Mouse (Mus musculus) retina, adult 2 months (tissue): ENCODE results near the gene Mex3a.

Experiments used
- DNase-seq: peaks from one replicate; pipeline ENCODE4 v3.0.0-alpha.2; 2012; ENCODE audit warnings: low read depth, low spot score

The Mex3a gene

DNA sequence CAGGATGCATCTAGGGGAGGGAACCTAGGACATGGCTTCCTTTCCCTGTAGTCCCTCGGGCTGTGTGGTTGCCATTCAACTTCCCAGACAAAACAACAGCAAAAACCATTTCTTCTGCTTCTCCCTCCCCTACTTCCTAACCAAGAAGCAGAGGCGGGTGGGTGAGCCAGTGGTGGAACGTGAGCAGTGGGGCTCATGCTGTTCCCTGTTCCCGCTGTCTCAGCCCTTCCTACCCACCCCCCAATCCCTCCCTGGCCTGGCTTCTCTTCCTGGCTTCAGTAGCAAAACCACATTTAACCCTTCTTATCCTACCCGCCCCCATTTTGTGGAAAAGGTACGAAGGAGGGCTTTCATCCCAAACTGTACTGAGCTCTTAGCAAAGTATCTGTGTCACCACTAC, 27.1 kb upstream of the Mex3a start:
- no peak for DNase-seq

DNA sequence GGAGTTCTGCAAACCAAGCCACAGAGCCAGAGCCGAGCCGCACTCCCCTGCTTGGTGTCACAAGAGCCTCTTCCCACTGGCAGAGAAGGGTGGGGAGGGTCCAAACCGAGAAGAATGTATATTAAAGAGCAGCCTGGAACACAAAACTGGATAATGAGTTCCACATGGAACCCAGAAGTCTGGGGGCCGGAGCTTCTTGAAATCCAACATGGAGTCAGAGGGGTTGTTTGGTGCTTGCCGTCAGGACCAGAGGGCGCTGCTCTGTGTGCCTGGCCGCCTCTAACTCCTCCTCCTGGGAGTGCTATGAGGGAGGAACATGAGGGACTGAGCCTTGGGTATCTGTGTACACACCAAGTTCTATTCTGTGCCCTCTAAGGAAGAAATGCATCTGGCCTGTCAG, 26.4 kb upstream of the Mex3a start:
- DNase-seq = no peak

DNA sequence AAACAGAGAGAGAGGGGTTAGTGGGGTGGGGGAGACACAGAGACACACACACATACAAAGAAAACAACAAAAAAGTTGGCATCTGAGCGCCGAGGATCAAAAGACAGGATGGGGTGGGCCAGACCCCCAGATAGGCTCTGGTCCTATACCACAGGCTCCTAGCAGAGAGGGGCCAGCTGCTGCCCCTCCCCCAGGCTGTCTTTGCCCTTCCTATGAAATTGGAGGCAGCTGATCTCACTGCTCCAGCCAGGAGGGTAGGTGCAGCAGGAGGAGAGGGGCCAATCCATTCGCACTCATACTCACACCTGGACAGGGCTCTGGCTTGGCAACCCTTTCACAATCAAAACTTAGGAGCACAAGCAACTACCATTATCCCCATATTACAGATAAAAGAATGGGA, 22.9 kb upstream of the Mex3a start:
- DNase-seq = no peak

DNA sequence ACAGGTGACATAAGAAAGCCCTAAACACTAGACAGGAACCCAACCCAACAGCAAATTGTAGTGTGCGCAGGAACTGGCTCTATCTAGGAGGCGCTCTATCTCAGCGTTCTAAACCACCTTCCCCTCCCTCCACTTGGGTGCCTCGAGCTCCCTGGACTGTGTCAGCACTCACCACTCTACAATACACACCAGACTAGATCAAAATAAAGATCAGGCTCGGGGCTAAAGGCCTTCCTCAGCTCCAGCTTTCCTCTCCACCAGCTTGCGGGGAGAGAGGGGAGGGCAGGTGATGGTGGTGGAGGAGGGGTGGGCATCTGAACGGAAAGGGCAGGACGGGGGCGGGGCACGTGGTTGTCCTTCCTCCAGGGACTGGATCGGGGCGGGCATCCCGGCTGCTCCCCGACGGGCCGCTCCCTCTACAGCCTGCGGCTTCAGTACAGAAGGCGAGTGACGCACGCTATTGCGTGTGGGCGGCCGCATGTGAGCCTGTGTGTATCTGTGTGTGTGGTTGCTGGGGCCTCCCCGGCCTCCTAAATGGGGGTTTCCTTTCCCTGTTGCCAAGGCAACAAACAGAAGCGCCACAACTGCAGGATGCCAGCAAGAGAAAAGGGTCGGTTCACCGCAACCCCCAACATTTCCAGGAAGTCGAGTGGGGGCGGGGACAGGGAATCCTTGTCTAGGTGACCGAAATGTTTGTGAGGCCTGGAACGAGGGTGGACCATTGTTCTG, 22.3 kb upstream of the Mex3a start, which contains the start of gene Lmna:
Lmna (minus strand) TSS at position 265 of the 729 bp plus-strand sequence.
- DNase-seq = no peak

DNA sequence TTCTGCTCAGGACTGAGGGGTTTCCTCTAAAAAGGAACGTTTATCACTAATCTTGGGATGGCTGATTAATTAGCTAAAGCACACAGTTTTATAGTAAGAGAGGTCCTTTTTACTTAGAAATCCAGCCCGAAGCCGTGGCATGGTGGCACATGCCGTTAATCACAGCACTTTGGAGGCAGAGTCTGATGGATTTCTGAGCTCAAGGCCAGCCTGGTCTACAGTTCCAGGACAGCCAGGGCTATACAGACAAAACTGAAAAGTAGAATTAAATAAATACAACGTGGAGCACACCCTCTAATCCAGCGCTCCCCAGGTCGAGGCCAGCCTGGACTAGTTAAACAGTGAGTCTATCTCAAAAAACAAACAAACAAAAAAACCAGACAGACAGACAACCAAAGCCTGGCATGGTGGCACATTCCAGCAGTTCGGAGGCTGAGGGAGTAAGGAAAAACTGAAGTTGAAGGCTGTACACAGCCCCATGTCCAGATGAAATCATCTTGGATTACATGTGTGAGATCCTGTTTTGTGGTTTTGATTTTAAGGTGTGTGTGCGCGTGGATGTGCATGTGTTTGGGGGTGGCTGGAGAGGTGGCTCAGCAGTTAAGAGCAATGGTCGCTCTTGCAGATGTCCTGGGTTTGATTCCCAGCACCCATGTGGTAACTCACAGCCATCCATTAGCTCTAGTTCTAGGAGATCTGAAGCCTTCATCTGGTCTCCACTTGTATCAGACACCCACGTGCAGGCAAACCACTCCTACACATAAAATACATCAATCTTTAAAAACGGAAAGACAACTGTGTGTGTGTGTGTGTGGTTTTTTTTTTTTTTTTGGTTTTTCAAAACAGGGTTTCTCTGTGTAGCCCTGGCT, 21.5 kb upstream of the Mex3a start:
- DNase-seq = no peak

DNA sequence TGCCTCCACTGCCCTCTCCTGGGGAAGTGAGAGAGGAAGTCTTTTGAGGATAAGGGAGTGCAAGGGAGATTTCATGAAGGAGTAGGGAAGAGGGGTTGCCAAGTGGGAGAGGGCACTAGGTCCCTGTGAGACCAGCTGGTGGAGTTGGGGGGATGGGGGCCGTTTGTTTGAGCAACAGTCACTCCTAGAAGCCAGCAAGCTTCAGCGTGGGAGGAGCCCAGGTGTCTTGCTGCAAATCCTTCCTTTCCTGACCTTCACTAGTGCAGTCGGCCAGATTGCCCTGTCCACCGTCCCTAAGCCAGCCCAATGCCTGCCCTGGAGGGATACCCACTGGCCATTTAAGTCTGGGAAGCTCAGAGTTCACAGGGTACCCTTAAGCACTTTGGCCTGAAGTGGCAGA, 20.6 kb upstream of the Mex3a start:
- DNase-seq = no peak

DNA sequence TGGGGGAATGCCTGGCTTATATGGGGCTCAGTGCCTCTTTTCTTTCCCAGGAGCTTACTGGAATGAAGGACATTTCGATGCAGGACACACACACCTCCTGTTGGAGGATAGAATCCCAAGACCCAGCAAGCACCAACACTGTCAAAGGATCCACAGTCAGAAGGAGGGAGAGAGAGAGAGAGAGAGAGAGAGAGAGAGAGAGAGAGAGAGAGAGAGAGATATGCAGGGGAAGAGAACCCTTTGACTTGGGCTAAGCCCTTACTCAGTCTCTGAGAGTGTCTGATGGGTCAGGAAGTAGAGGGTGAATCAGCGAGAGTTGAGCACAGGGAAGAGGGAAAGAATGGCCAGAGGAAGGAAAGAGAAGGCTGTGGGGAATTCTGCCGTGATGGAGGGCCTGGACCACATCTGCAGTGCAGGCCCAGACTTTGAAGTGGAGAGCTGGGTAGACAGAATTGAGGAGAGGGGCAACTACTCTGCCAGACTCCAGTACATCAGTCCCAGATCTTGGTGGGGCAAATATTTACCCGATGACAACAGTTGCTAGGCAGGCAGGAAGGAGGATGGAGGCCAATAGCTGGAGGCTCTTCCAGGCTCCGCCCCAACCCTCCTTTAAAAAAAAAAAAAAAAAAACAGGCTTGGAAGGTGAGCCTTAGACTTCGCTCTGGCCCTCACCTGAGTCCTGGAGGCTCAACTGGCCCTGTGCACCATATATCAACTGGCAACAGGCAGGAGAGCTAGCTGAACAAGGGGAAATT, 19.9 kb upstream of the Mex3a start:
- DNase-seq = no peak

DNA sequence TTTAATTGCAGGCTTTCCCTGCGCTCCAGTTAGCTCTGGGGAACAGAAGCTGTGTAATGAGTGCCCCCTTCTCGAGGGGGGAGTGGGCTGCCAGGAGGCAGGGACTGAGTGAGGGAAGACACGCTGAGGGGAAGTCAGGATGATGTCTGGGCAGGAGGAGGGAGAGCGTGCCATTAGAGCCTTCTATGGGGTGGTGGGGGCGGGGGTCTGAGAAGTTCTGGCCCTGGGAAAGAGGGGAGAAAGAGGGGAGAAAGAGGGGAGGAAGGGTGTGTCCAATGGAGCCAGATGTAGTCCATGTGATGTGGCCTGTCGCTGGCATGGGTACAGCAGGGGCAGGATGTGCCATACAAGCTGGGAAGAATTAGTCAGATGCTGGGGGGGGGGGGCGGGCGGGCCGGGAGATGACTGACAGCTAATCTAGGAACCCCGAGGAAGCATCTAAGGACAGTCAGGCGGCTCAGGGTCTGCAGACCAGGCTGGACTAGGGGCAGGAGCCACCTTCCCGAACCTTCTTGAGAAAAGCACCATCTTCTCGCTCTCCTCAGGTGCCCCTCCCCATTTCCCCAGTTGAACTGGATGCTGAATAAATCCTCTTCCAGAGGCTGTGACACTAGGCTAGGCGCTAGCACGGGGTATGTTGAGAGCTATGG, 19.2 kb upstream of the Mex3a start:
- no peak for DNase-seq

DNA sequence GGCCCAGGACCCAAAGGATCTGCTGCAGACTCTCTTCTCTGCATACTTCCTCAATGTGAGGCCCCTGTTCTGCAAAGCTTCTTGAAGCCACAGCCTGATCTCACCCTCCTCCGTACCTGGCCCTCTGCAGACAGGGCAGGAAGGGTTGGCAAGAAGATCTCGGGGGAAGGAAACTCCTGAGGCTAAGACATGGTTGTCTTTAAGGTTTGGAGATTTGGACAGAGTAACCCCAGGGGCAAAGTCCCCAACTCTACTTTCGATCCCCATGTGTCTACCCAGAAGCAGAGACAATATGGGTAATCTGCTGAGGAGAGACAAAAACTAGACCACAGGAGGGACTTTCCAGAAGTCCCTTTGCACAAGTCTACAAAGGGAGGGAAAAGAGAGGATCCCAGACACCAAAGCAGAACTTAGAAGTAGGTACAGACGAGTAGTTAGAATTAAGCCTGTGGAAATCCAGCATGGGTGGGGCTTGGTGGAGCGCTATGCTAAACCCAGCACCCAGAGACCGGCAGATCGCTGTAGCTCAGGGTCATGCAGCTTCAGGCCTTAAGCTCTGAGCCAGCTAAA, 18.6 kb upstream of the Mex3a start:
- DNase-seq = no peak

DNA sequence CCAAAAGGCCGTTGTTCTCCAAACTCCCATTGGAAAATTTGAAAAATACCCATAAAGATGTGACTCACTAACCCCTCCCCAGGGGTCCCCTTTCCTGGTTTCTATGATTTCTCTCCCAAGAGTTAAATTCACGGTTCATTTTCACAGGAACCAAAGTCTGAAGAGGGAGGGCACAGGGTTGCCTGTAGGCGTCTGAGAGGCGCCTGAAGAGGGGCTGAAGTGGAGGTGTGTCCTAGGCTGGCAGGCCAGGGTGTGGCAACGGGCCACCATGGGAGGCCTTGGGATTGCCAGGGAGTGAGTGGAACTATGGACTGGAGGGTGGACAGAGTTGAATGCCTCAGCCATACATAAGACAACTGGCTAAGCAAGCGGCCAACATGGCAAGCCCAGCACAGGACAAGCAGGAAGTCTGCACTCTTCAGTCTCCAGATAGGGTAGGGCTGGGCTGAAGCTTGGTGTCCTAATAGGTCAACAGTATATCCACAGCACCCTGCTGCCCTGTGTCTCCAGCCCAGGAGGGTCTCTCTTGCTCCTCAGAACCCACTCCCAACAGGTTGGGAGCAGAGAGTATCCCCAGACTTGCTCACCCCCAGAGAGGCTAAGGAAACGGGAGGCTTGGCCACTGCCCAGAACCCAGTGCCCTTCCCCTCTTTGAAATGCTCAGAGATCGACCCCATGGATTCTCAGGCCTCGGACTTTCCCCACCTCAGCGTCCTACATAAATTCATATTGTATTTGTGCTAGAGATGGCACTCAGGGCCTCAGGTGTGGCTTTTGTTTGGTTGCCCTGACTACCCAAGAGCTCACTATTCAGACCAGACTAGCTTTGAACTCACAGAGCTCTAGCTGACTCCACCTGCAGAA, 17.7 kb upstream of the Mex3a start:
- no peak for DNase-seq

DNA sequence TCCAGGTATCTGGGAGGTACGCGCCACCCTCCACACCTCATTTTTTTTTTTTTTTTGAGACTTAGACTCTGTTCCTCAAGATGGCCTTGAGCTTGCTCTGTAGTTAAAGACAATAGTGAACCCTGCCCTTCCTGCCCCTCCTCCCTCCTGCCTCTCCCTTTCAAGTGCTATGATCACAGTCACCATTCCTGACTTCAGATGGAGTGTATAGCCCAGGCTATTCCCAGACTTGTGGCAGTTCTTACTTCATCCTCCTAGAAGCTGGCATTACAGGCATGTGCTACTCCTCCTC, 17.2 kb upstream of the Mex3a start:
- no peak for DNase-seq

DNA sequence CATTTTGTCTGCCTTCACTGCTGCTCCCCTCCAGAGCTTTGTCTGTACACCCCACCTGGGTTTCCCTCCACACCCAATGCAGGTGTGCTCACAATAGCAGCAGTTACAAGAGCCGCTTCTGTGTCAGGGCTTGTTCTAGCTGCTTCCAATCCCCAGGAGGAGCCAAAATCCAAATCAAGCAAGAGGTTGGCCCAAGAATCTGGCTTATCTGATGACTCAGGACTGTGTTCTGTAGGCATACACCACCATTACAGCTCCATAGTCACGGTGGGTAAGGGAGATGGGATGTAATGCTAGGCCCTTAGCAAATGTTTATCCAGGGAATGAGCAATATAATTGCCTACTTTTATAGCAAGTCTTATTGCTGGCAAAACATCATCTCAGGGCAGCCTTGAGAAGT, 15.8 kb upstream of the Mex3a start:
- no peak for DNase-seq

DNA sequence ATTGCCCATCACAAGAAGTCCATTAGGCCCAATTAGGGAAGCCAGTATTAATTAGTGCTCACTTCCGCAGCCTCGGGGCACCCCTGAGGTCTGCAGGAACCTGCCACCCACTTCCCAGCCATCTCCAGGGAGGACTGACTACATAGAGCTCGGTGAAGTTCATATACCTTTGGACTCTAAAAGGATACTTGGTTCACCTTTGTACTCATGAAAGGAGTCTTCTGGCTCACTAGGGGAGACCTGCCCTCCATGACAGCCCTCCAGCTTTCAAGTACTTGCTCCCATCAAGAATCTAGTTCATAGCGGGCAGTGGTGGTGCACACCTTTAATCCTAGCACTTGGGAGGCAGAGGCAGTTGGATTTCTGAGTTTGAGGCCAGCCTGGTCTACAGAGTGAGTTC, 13.8 kb upstream of the Mex3a start:
- no peak for DNase-seq

DNA sequence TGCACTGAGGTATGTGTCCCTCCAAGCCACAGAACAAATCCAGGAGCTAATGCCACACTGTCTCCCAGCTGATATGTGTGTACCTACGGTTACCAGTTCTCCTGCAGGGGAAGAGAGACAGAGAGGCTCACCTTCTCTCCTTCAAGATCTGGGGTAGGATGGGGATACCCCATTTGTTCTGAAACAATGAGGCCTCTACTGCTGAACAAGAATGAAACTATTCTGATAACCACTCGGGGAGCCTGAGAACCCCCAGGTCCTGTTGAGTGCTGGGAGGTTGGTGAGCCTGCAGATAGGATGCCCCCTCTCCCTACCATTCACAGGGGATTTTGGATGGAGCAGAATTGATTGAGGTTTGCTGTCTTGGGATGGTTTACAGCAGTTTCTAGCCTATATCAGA, 12.1 kb upstream of the Mex3a start:
- no peak for DNase-seq

DNA sequence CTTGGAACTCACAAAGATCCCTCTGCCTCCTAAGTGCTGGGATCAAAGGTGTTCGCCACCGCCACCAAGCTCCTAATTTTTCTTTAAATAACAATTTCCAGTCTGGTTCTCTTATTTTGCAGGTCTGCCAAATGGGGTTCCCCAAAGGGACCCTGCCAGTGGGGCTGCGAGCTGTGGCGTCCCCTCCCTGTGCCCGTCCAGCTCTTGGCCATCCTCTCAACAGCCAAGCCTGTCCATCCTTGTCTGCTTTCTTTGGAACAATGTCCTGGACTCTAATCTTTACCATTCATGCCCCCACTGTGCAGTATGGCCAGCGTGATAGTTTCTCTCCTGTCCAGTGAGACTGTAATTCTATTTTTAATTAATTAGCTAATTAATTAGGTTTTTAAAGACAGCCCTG, 11.0 kb upstream of the Mex3a start:
- DNase-seq = no peak

DNA sequence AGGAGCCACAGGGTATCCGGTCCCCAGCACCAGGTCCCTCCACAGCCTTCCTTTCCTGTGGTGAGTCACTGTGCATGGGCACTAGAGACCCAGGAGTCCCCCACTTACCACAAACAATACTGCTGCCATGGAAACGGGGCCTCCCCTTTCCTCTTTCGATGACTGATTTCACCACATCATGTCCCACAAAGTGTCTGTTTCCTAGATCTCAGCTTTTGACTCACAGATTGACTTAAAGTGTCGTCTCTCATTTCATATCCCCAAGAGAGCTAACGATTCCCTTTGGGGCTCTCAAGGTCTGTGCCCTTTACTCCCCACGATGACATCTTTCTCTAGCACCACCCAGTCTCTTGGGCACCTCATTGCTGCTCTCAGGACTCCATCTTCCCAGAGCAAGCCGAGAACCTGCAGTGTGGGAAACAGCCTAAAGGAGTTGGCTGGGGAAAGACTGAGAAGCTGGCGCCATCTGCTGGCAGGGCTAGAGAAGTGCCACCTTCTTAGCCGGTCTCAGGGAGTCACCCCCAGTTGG, 10.3 kb upstream of the Mex3a start:
- no peak for DNase-seq

DNA sequence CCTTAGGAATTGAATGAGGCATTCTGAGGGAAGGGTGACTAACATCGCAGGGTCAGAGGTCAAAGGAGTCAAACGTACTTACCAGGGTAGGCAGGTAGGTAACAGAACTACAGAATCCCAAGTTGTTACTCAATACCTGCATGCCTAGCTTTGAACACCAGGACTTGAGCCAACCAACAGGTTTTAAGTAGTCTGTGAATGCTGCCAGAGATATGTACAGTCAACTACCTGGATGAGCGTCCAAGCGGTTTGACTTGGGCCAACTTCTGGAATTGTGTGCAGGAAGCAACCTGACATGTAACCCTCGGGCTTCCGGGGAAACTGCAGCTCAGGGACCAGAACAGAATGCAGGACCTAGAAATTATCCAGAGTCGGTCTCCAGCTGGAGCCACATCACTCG, 9.2 kb upstream of the Mex3a start:
- DNase-seq = no peak

DNA sequence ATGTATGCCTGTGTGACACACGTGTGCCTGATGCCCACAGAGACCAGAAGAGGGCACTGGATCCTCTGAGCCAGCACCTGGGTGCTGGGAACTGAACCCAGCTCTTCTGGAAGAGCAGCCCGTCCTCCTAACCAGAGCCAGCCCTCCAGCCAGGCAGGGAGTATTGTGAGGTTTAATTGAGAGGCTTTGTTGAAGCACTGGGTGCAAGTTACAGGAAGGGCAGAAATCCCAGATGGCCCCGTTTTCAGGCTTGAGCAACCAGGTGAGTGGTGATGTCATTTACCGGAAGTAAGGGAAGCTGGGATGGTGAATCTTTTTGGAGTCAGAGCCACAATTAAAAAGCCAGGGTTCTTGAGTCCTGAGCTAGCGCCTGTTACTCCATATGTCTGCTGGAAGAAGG, 7.2 kb upstream of the Mex3a start:
- DNase-seq = no peak

DNA sequence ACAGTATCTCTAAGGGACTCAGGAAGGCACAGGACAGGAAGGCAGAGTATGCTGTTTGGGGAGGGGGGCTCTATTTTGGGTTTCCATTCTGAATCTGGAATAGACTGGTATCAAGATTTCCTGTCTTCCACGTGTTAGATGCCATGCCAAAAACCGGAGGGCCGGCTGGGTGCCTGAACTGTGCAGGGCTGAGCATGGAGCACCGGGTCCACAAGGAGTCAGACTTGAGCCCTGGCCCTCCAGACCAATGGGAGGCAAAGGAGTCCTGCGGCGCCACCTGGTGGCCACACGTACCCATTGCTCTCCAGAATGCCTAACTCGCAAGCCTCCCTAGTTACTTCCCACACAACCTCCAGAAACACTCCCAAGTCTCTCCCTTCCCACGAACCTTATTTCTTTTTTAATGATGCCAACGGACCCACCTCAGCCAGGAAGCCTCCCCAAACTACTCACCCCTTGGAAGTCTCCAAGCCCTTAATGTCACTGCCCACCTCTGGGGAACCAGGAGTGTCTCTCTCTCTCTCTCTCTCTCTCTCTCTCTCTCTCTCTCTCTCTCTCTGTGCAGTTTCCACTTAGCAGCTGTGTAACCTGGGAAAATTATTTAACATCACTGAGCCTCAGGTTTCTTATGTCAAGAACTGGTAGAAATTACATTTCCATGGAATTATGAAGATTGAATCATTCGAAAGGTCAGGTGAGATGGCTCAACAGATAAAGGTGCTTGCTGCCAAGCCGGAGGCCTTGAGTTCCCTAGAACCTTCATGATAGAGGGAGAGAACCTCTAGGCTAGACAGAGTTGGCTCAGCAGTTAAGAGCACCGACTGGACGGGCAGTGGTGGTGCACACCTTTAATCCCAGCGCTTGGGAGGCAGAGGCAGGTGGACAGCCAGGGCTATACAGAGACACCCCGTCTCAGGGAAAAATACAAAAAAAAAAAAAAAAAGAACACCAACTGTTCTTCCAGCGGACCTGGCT, 5.8 kb upstream of the Mex3a start:
- peak; percentile 71 for DNase-seq
